Mouse (Mus musculus): ENCODE measurements at regions not wholly inside any gene's neighbourhood (a gene's known extent, or its start where the extent isn't known, plus 50 kb on each side); places are given as distances from the start of the nearest gene placed in this dataset.

- Histone ChIP-seq H3K4me2 (ENCODE audit: low read depth, low read length, poor library complexity, severe bottlenecking) (no peak overlapping the region), H3K27ac (ENCODE audit: low read depth, low read length) (no peak overlapping the region), H3K9me3 (ENCODE audit: low read length) (peaks cover 6% of the 10 kb centered on the region; the same call in 1 of the 2 replicates), H3K4me1 (ENCODE audit: insufficient read depth, low read length) (peaks cover 8% of the 10 kb centered on the region; the same call in 1 of the 2 replicates), H3K36me3 (ENCODE audit: insufficient read depth, low read length) (no peaks in the 10 kb centered on the region), H3K9ac (replicated peaks; ENCODE audit: low read length, poor library complexity, severe bottlenecking) (no peak overlapping the region), H3K27me3 (ENCODE audit: insufficient read depth, low read length) (no peaks in the 10 kb centered on the region), H3K4me3 (ENCODE audit: low read depth, low read length) (no peak overlapping the region)
- TF ChIP-seq CTCF (IDR thresholded peaks at IDR 0.05) = no peak
- ATAC-seq (ENCODE audit: low FRiP score) (no peak), DNase-seq (ENCODE audit: low spot score) (no peak)
- WGBS = 96% methylated on average over 16 of the region's 16 CpGs
Measured at GRCm38 (mm10) chr12:99643016-99643415, 79.6 kb upstream of the Foxn3 start.

GRCm38 (mm10) chr12:99642131-99642895 is 78.9 kb upstream of the Foxn3 start:
- ATAC-seq (ENCODE audit: low FRiP score) = no peak
- no peak overlapping the region for H3K4me2 ChIP-seq (ENCODE audit: low read depth, low read length, poor library complexity, severe bottlenecking)
- no peaks in the 10 kb centered on the region for H3K27me3 ChIP-seq (ENCODE audit: insufficient read depth, low read length)
- 80% methylated on average over 7 of the region's 7 CpGs for WGBS
- H3K9me3 ChIP-seq (ENCODE audit: low read length) = peaks cover 6% of the 10 kb centered on the region; the same call in 1 of the 2 replicates
- no peak for DNase-seq (ENCODE audit: low spot score)
- peaks cover 8% of the 10 kb centered on the region; the same call in 1 of the 2 replicates for H3K4me1 ChIP-seq (ENCODE audit: insufficient read depth, low read length)
- H3K36me3 ChIP-seq (ENCODE audit: insufficient read depth, low read length) = no peaks in the 10 kb centered on the region
- TF ChIP-seq CTCF (IDR thresholded peaks at IDR 0.05) = no peak
- H3K4me3 ChIP-seq (ENCODE audit: low read depth, low read length) = no peak overlapping the region
- no peak overlapping the region for H3K27ac ChIP-seq (ENCODE audit: low read depth, low read length)
- no peak overlapping the region for H3K9ac ChIP-seq (replicated peaks; ENCODE audit: low read length, poor library complexity, severe bottlenecking)

- no peak for DNase-seq (ENCODE audit: low spot score)
- H3K9ac ChIP-seq (replicated peaks; ENCODE audit: low read length, poor library complexity, severe bottlenecking) = no peak overlapping the region
- H3K9me3 ChIP-seq (ENCODE audit: low read length) = peaks cover 6% of the 10 kb centered on the region; the same call in 1 of the 2 replicates
- peaks cover 8% of the 10 kb centered on the region; the same call in 1 of the 2 replicates for H3K4me1 ChIP-seq (ENCODE audit: insufficient read depth, low read length)
- WGBS = 31% methylated on average over 7 of the region's 9 CpGs
- H3K4me2 ChIP-seq (ENCODE audit: low read depth, low read length, poor library complexity, severe bottlenecking) = peak overlapping the region; percentile 46
- TF ChIP-seq CTCF (IDR thresholded peaks at IDR 0.05) = no peak
- H3K27ac ChIP-seq (ENCODE audit: low read depth, low read length) = no peak overlapping the region
- H3K36me3 ChIP-seq (ENCODE audit: insufficient read depth, low read length) = no peaks in the 10 kb centered on the region
- ATAC-seq (ENCODE audit: low FRiP score) = no peak
- peak overlapping the region; percentile 10 for H3K4me3 ChIP-seq (ENCODE audit: low read depth, low read length)
- no peaks in the 10 kb centered on the region for H3K27me3 ChIP-seq (ENCODE audit: insufficient read depth, low read length)
Measured at GRCm38 (mm10) chr12:99641278-99641677, 77.9 kb upstream of the Foxn3 start.

GRCm38 (mm10) chr12:99640214-99641151 is 77.1 kb upstream of the Foxn3 start:
- no peak for TF ChIP-seq CTCF (IDR thresholded peaks at IDR 0.05)
- no peaks in the 10 kb centered on the region for H3K36me3 ChIP-seq (ENCODE audit: insufficient read depth, low read length)
- peaks cover 8% of the 10 kb centered on the region; the same call in 1 of the 2 replicates for H3K4me1 ChIP-seq (ENCODE audit: insufficient read depth, low read length)
- no peak overlapping the region for H3K27ac ChIP-seq (ENCODE audit: low read depth, low read length)
- H3K4me2 ChIP-seq (ENCODE audit: low read depth, low read length, poor library complexity, severe bottlenecking) = peak overlapping the region; percentile 46
- peak overlapping the region; percentile 10 for H3K4me3 ChIP-seq (ENCODE audit: low read depth, low read length)
- 3% methylated on average over 18 of the region's 18 CpGs for WGBS
- peaks cover 6% of the 10 kb centered on the region; the same call in 1 of the 2 replicates for H3K9me3 ChIP-seq (ENCODE audit: low read length)
- ATAC-seq (ENCODE audit: low FRiP score) (peak; percentile 57; the same call in 1 of the 2 replicates), DNase-seq (ENCODE audit: low spot score) (peak; percentile 22)
- H3K9ac ChIP-seq (replicated peaks; ENCODE audit: low read length, poor library complexity, severe bottlenecking) = no peak overlapping the region; the same call in 1 of the 2 replicates
- no peaks in the 10 kb centered on the region for H3K27me3 ChIP-seq (ENCODE audit: insufficient read depth, low read length)

GRCm38 (mm10) chr12:99639847-99640213 is 76.4 kb upstream of the Foxn3 start:
- Histone ChIP-seq H3K9ac (replicated peaks; ENCODE audit: low read length, poor library complexity, severe bottlenecking) (no peak overlapping the region), H3K9me3 (ENCODE audit: low read length) (peaks cover 3% of the 10 kb centered on the region; the same call in 1 of the 2 replicates), H3K36me3 (ENCODE audit: insufficient read depth, low read length) (no peaks in the 10 kb centered on the region), H3K27ac (ENCODE audit: low read depth, low read length) (no peak overlapping the region), H3K4me3 (ENCODE audit: low read depth, low read length) (no peak overlapping the region), H3K4me2 (ENCODE audit: low read depth, low read length, poor library complexity, severe bottlenecking) (no peak overlapping the region), H3K27me3 (ENCODE audit: insufficient read depth, low read length) (no peaks in the 10 kb centered on the region), H3K4me1 (ENCODE audit: insufficient read depth, low read length) (peaks cover 8% of the 10 kb centered on the region; the same call in 1 of the 2 replicates)
- no peak for TF ChIP-seq CTCF (IDR thresholded peaks at IDR 0.05)
- DNase-seq (ENCODE audit: low spot score) = peak; percentile 83
- 8% methylated on average over 8 of the region's 8 CpGs for WGBS
- peak; percentile 82 for ATAC-seq (ENCODE audit: low FRiP score)
